Mouse (Mus musculus) cerebellum, adult 2 months (tissue): ENCODE measurements around the gene Nckap5l.

Source experiments
- CTCF ChIP-seq: fragments of 200-500 bp; IDR thresholded peaks from 2 replicates; pipeline ENCODE4 v1.5.1; 2011; ENCODE audit warnings: low read depth, mild to moderate bottlenecking, control low read depth, low read length, moderate library complexity, borderline replicate concordance; ENCODE audit not compliant: insufficient read depth
- POLR2A ChIP-seq: fragments of 200-500 bp; IDR thresholded peaks from 2 replicates; pipeline ENCODE4 v1.6.1; 2011; ENCODE audit warnings: low read length, control low read depth, borderline replicate concordance; ENCODE audit not compliant: insufficient read depth

DNA sequence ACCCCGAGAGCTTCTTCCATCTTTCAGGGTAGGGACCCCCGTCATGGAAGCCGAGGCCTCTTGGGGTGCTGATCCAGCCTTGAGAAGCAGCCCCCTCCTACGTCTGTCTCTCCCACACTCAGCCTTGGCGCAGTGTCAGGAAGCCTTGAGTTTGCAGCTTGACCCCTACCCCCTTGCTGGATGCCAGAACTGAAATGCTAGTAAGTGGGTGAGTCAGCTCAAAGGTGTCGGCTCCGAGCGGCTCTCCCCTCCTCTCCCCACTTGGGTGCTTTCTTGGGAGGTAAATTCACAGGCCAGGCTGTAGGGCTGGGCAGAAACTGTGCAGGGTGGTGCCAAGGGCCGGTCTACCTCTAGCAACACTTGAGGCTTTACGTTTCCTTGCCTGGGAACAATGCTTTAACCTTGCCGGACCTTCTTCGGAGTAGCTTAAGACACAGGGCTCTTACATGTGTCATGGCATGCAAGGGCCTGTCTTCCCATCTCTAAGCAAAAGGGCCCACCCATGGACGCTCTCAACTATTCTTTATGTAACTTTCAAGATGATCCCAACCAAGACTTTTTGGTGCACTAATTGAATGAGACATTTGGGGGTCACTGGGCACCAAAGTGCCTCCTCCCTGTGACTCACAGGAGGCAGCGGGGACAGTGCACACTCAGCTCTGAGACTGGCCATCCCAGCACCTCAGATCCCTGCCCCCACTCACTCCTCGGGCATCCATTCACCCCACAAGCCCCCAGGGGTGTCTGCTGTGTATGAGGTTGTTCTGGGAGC, 48.0 kb upstream of the Nckap5l start:
- TF ChIP-seq CTCF: no peak
- no peak for TF ChIP-seq POLR2A
